Mouse (Mus musculus): ENCODE results near the gene Phip.

The Phip gene

GRCm38 (mm10) chr9:82975342-82976215, at the start of gene Phip:
Gene Phip, minus strand, starts transcription at chr9:82975516.
- peak; percentile 98 for DNase-seq

- DNase-seq: no peak
Observed at GRCm38 (mm10) chr9:83023724-83024123, 48.4 kb upstream of the Phip start.

- DNase-seq: no peak
Observed at GRCm38 (mm10) chr9:83014516-83014915, 39.2 kb upstream of the Phip start.

- DNase-seq: no peak
Observed at GRCm38 (mm10) chr9:83008306-83008705, 33.0 kb upstream of the Phip start.

GRCm38 (mm10) chr9:83001342-83001741, 26.0 kb upstream of the Phip start:
- no peak for DNase-seq

- DNase-seq: no peak
Observed at GRCm38 (mm10) chr9:82997765-82998500, 22.6 kb upstream of the Phip start.

GRCm38 (mm10) chr9:82976936-82977335, 1.6 kb upstream of the Phip start:
- DNase-seq: no peak

GRCm38 (mm10) chr9:82976219-82976618, 903 bp upstream of the Phip start:
- no peak for DNase-seq

- DNase-seq: no peak
Observed at GRCm38 (mm10) chr9:82974962-82975341, 364 bp downstream of the Phip start.

- peak; percentile 88 for DNase-seq
Observed at GRCm38 (mm10) chr9:82974187-82974861, 992 bp downstream of the Phip start.

GRCm38 (mm10) chr9:82973321-82973892, 1.9 kb downstream of the Phip start:
- no peak for DNase-seq

- DNase-seq: no peak
Observed at GRCm38 (mm10) chr9:82971433-82971832, 3.9 kb downstream of the Phip start.

- DNase-seq: no peak
Observed at GRCm38 (mm10) chr9:82967076-82967621, 8.2 kb downstream of the Phip start.

GRCm38 (mm10) chr9:82963981-82964380, 11.3 kb downstream of the Phip start:
- no peak for DNase-seq

GRCm38 (mm10) chr9:82961352-82961751, 14.0 kb downstream of the Phip start:
- DNase-seq: no peak

GRCm38 (mm10) chr9:82955267-82955666, 20.0 kb downstream of the Phip start:
- no peak for DNase-seq

- DNase-seq: no peak
Observed at GRCm38 (mm10) chr9:82952330-82952729, 23.0 kb downstream of the Phip start.

- no peak for DNase-seq
Observed at GRCm38 (mm10) chr9:82951435-82952004, 23.8 kb downstream of the Phip start.

GRCm38 (mm10) chr9:82907246-82907645, 68.1 kb downstream of the Phip start:
- DNase-seq: no peak

GRCm38 (mm10) chr9:82888645-82889044, 86.7 kb downstream of the Phip start:
- DNase-seq: no peak

- DNase-seq: peak; percentile 16
Observed at GRCm38 (mm10) chr9:82884177-82884576, 91.1 kb downstream of the Phip start.

GRCm38 (mm10) chr9:82877078-82877477, 98.2 kb downstream of the Phip start:
- no peak for DNase-seq
